Mouse (Mus musculus) monocyte, adult 2 months (primary cell): ENCODE data around the gene Trim14.
"Not testable (repeated sequence)": the region's sequence is repeated elsewhere in the genome, so short reads cannot be mapped to it uniquely, and the experiment has no call there.

Source experiments
- DNase-seq, 2 experiments: peaks; one replicate each; pipeline ENCODE4 v3.0.0; 2022; ENCODE audit warnings: low spot score in 2 of 2, low read depth in 1 of 2

Gene Trim14

DNA sequence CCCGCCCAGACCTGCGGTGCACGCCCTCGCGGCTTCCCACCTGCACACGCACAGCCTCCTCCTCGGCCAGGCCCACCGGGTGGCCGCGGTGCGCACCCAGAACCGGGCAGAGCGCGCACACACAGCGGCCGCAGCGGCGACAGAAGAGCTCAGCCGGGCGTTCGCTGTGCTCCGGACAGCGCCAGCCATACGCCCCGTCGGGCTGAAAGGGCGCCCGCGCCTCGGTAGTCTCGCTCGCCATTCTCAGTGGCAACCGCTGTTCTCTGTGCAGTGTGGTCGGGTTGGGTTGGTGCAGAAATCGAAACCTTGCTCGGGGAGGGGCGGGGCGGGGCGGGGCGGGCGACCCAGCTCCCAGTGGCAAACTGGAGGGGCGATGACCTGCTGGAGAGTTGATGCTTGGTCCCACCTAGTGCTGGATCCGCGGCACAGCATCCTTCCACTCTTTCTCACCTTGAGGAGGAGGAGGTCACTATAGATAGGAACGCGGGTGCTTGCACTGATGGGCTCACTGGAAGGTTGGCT, at the start of gene Trim14:
Gene Trim14, minus strand, starts transcription at position 302 of the 522 bp plus-strand sequence.
- no peak for DNase-seq

DNA sequence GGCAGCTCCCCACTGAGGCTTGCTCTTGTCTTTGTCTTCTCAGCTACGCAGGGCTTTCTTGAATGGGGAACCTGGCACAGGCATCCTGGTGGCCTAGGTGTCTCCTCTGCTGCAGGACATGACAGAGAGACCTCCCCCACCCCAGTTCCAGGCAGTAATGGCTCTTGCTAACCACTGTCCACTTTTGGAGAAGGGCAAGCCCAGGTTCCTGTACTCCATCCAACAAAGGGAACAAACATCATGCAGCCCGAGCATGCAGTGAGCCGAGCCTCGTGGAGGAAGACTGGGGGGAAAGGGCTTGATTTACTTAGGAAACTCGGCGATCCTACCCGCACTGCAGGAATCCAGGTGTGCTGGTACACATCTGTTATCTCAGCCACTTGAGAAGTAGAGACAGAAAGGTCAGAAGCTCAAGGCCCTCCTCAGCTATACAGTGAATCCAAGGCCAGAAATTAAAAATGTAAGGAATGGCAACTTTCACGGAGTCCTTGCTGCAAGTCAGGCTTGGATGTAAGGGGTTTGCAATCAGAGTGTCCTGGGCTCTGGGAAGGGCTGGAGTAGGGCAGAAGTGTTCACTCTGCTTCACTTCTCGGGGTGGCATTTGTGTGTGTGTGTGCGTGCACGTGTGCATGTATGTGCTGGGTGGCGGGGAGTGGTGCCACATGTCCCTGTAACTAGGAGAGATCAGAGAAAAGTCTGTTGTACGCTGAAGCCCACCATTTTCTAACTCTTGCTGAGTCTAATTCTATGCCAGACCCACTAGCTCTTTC, 49.3 kb upstream of the Trim14 start:
- DNase-seq = no peak

DNA sequence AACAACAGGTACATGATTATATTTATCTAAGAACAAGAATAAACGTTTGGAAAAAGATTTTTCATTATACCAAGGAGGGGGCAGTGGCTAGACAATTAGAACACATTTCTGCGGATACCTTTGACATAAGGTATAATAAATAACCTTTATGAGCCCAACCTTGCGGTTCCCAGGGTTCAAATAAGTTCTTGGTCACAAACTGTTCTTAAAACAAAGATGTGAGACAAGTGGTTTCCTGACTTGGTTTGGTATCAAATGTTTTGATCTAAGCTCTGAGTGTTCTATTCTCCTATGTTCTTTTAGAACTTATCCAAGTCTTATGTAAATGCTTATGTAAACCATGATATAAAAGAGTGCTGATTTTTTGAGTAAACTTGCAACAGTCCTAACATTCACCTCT, 48.6 kb upstream of the Trim14 start:
- DNase-seq = not testable (repeated sequence)

DNA sequence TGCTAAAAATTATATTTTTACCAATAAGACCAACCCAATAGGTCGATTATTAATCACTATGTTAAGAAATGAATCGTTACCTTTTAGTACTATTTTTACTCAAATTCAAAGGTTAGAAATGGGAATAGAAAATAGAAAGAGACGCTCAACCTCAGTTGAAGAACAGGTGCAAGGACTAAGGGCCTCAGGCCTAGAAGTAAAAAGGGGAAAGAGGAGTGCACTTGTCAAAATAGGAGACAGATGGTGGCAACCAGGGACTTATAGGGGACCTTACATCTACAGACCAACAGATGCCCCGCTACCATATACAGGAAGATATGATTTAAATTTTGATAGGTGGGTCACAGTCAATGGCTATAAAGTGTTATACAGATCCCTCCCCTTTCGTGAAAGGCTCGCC, 48.1 kb upstream of the Trim14 start:
- DNase-seq = not testable (repeated sequence)

GRCm38 (mm10) chr4:46582024-46582423, 46.1 kb upstream of the Trim14 start:
- not testable (repeated sequence) for DNase-seq

GRCm38 (mm10) chr4:46581577-46581976, 45.6 kb upstream of the Trim14 start:
- DNase-seq = not testable (repeated sequence)

- DNase-seq = not testable (repeated sequence)
These were observed 44.9 kb upstream of the Trim14 start for GRCm38 (mm10) chr4:46580799-46581243.

GRCm38 (mm10) chr4:46578796-46579346, 42.9 kb upstream of the Trim14 start:
- DNase-seq = not testable (repeated sequence)

- no peak for DNase-seq
These were observed 42.3 kb upstream of the Trim14 start for GRCm38 (mm10) chr4:46578228-46578627.

DNA sequence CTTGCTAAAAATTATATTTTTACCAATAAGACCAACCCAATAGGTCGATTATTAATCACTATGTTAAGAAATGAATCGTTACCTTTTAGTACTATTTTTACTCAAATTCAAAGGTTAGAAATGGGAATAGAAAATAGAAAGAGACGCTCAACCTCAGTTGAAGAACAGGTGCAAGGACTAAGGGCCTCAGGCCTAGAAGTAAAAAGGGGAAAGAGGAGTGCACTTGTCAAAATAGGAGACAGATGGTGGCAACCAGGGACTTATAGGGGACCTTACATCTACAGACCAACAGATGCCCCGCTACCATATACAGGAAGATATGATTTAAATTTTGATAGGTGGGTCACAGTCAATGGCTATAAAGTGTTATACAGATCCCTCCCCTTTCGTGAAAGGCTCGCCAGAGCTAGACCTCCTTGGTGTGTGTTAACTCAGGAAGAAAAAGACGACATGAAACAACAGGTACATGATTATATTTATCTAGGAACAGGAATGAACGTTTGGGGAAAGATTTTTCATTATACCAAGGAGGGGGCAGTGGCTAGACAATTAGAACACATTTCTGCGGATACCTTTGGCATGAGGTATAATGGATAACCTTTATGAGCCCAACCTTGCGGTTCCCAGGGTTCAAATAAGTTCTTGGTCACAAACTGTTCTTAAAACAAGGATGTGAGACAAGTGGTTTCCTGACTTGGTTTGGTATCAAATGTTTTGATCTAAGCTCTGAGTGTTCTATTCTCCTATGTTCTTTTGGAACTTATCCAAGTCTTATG, 39.8 kb upstream of the Trim14 start:
- DNase-seq = not testable (repeated sequence)

- DNase-seq = no peak
These were observed 38.9 kb upstream of the Trim14 start for GRCm38 (mm10) chr4:46574841-46575240.

GRCm38 (mm10) chr4:46574024-46574753, 38.2 kb upstream of the Trim14 start:
- DNase-seq = no peak

- no peak for DNase-seq
These were observed 36.7 kb upstream of the Trim14 start for GRCm38 (mm10) chr4:46572616-46573015.

DNA sequence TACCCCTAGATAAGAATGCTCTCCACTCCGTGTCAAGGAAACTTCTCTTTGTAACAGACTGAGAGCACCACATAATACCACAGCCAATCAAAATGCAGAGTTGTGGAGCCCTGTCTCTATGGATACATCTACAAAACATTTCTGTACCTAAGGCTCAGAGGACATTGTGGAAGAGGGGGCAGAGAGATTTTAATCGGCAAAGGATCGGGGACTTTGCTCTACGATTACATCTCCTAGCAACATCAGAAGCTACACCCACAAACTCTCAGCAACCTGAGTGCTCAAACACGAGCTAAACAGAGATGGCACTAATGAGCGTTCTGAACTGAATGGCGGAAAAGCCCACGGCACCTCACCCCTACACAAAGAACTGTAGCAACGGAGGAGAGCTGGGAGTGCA, 35.8 kb upstream of the Trim14 start:
- no peak for DNase-seq

GRCm38 (mm10) chr4:46569671-46570070, 33.7 kb upstream of the Trim14 start:
- no peak for DNase-seq

DNA sequence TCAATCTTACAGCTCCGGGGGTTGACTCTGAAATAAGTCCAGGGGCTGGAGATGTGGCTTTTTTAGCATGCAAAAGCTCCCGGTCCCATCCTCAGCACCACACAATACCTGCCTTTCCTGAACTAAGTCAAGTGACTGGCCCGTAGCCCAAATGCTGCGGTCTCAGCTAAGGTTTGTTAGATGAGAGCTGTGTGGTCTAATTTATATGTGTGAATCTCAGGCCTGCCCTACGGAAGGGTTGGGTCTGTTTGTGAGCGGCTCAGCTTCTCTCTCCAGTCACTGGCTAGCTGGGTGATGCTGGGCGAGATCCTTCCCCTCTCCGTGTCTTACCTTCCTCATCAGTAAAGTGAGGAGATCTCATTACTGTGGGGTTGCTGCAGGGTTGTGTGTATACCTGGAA, 32.2 kb upstream of the Trim14 start:
- DNase-seq = no peak

GRCm38 (mm10) chr4:46566931-46567671, 31.2 kb upstream of the Trim14 start:
- DNase-seq = no peak

- DNase-seq = no peak
These were observed 29.5 kb upstream of the Trim14 start for GRCm38 (mm10) chr4:46565393-46565955.

- no peak for DNase-seq
These were observed 28.3 kb upstream of the Trim14 start for GRCm38 (mm10) chr4:46564247-46564646.

DNA sequence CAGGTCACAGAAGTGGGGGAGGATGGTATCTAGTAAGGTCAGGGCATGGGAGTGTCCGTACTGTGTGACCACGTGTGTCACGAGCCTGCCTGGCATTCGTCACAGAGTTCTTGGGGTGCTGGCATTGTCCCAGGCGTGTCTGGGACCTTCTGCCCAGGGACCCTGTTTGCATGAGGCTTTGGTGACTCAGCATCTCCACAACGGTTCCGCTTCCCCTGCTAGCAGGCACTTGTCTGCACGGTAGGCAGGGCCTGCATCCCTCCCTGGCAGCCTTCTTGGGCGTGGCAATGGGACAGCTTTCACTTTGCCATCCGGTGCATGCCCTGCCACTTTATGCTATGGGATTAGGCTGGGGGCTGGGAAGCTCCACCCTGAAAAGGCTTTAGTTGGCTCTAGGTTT, 27.9 kb upstream of the Trim14 start:
- peak; percentile 82 to 89 for DNase-seq
